Mouse (Mus musculus) erythroblast, embryonic 14.5 days (primary cell): ENCODE measurements around the gene Hmga1.

Experiments used
- GATA1 ChIP-seq: IDR thresholded peaks from 2 replicates; pipeline ENCODE4 v1.6.1; 2012; ENCODE audit warnings: low read length, inconsistent platforms, mixed read lengths
- TAL1 ChIP-seq: IDR thresholded peaks from 3 replicates; pipeline ENCODE4 v1.6.1; 2012; ENCODE audit warnings: low read length, inconsistent platforms, mixed read lengths

DNA sequence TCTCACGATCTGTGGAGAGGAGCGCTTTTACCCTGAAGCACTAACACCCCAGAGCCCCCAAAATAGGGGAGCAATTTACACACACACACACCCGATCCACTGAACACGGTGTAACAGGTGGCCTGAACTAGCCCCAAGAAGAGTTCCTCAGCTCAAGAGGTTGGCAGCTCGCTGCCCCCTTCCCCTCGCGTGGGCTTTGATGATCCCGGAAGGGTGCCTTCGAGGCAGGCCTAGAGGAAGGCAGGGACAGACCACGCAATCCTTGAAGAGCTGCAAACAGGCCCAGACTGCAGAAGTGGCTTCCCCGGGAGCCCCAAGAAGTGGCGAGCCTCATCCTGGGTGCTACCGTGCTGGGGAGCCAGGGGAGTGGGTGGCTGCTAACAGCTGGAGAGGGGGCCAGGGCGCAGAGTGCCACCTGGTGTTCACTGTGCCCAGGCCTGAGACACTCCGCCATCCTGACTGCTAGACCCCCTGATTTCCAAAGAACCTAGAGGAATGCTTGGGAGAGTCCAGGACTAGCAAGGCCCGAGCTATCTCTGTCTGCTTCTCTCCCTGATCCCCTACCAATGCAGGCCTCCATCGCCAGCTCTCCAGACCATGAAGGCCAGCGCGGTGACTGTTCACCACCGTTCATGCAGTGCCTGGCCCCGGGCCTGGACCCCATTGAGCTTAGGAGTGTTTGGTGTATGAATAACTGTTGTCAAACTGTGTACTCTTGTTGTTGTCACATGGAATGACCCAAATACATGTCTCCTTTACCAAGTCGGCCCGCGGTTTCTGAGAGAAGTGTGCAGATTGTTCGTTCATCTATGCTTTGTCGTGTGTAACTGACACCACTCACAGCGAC is 42.2 kb upstream of the Hmga1 start:
- no peak for TF ChIP-seq GATA1
- TF ChIP-seq TAL1 = no peak
